Mouse (Mus musculus) E14TG2a.4 (cell line): Measurements from ENCODE around the gene Rptor.

Source experiments
- CTCF ChIP-seq: conservative IDR thresholded peaks from 2 replicates; pipeline ENCODE4 v1.5.1; 2014; ENCODE audit warnings: low read length
- NANOG ChIP-seq: IDR thresholded peaks from 2 replicates; pipeline ENCODE4 v1.6.1; 2014; ENCODE audit warnings: borderline replicate concordance, low read length, mixed read lengths
- POU5F1 ChIP-seq: IDR thresholded peaks from 2 replicates; pipeline ENCODE4 v1.6.1; 2014; ENCODE audit warnings: low read length, borderline replicate concordance

DNA sequence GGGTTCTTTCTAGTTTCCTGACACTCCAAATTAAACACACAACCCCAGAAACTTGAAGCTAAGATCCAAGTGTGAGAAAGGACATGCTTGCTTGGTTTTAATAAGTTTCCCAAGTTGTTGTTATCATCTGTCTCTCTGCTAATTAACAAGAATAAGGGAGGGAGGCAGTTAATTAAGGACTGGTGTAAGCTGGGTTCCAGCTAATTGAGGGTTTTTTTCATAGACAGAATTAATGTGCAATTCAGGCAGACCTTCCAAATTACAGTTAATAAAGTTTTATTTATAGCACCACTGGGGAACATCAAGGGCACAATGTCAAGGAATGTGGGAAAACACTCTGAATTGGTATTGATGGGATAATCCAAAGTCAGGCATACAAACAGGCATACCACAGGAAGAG, 230.6 kb downstream of the Rptor start:
- TF ChIP-seq CTCF = no peak
- no peak for TF ChIP-seq POU5F1
- no peak for TF ChIP-seq NANOG
